Comparison of ENCODE assay signal across 24 mouse cellular contexts in genomic region chr11:65148441-65148840, GRCm38 (mm10). TPM values are rescaled to one million over a fixed set of nuclear protein-coding genes. Genes with fewer than 3 reads are reported as not detected.
A peak's percentile ranks its signal among the peaks of the same experiment; 100 is the strongest.
DNase-seq lines count a peak whose midpoint lies in the region; ATAC-seq lines count a peak whose summit lies in the region.
"Had no signal": no experiment of that assay in that cellular context is flagged by ENCODE, and none has a peak within 500 bp of the region (broad histone marks: within the 10 kb centered on the region; RNA-seq: fewer than 3 reads in every experiment).

No protein-coding gene starts in this region.

- no peak overlapping the region for H3K9ac ChIP-seq in heart, embryonic 11.5 days (ENCODE audit: low read depth, low read length)
- H3K9ac ChIP-seq: embryonic facial prominence, embryonic 13.5 days; embryonic facial prominence, embryonic 15.5 days; forebrain, embryonic 12.5 days had no signal

- no peaks in the 10 kb centered on the region for H3K36me3 ChIP-seq in heart, embryonic 11.5 days (ENCODE audit: control insufficient read depth, insufficient read depth, low read length)
- H3K36me3 ChIP-seq: embryonic facial prominence, embryonic 13.5 days; embryonic facial prominence, embryonic 15.5 days; forebrain, embryonic 10.5 days; forebrain, embryonic 12.5 days had no signal

- H3K27ac ChIP-seq in heart, embryonic 11.5 days (ENCODE audit: low read depth, low read length) = no peak overlapping the region
- H3K27ac ChIP-seq: embryonic facial prominence, embryonic 13.5 days; embryonic facial prominence, embryonic 15.5 days; forebrain, embryonic 10.5 days; forebrain, embryonic 12.5 days had no signal

- peaks cover 22% of the 10 kb centered on the region for H3K4me1 ChIP-seq in heart, embryonic 11.5 days (ENCODE audit: control insufficient read depth, insufficient read depth, low read length)
- H3K4me1 ChIP-seq: embryonic facial prominence, embryonic 13.5 days; embryonic facial prominence, embryonic 15.5 days; forebrain, embryonic 10.5 days; forebrain, embryonic 12.5 days had no signal

- no peaks in the 10 kb centered on the region for H3K27me3 ChIP-seq in heart, embryonic 11.5 days (ENCODE audit: control insufficient read depth, insufficient read depth, low read length)
- H3K27me3 ChIP-seq: embryonic facial prominence, embryonic 13.5 days; embryonic facial prominence, embryonic 15.5 days; forebrain, embryonic 12.5 days had no signal

- WGBS in heart, embryonic 11.5 days (ENCODE audit: insufficient replicate concordance) = 62% methylated on average over 7 of the region's 7 CpGs

- intact Hi-C loops in heart, postnatal 36 days (cut with DNase I) = no loop called here

- no peak for ATAC-seq in heart, embryonic 11.5 days (replicated peaks; ENCODE audit: insufficient number of reproducible peaks, low FRiP score, low TSS enrichment)
- ATAC-seq: forebrain, embryonic 14.5 days; forebrain, embryonic 16.5 days had no signal

- no peaks in the 10 kb centered on the region for H3K9me3 ChIP-seq in heart, embryonic 11.5 days (replicated peaks; ENCODE audit: control insufficient read depth, low read length)
- H3K9me3 ChIP-seq: embryonic facial prominence, embryonic 13.5 days; embryonic facial prominence, embryonic 15.5 days; forebrain, embryonic 10.5 days; forebrain, embryonic 12.5 days had no signal

- peak; percentile 55 for DNase-seq in heart, adult 11 months
- DNase-seq in heart, postnatal 4 days = no peak
- DNase-seq in heart, postnatal 36 days = no peak
- DNase-seq: adrenal gland, adult 8-10 months; adrenal gland, postnatal 14 days; cerebellum, adult 11 months; cerebellum, adult 18-20 months; cerebellum, adult 8-10 months; cerebellum, adult 9-11 months; cerebellum, postnatal 14 days; cerebellum, postnatal 36 days; embryo, embryonic 11 days had no signal

- H3K4me3 ChIP-seq in heart, embryonic 11.5 days (ENCODE audit: low read depth, low read length) = no peak overlapping the region
- H3K4me3 ChIP-seq: embryonic facial prominence, embryonic 13.5 days; embryonic facial prominence, embryonic 15.5 days; erythroblast, embryonic 14.5 days; forebrain, embryonic 10.5 days; forebrain, embryonic 12.5 days had no signal

- 0 out of 2 replicates have a peak overlapping the region, but pooled peaks have one; percentile 15 for H3K4me2 ChIP-seq in heart, embryonic 11.5 days
- H3K4me2 ChIP-seq: embryonic facial prominence, embryonic 13.5 days; embryonic facial prominence, embryonic 15.5 days; forebrain, embryonic 12.5 days had no signal

RNA-seq across cellular contexts. Expression of gene 1700086D15Rik, which starts 11.2 kb away (rescaled TPM):
- under 1 TPM; 0.74 to 0.81 TPM for total RNA-seq in heart, postnatal 4 days (2021)
- 0.43 TPM in 1 of 2 replicates, not detected in the other for polyA plus RNA-seq in heart, embryonic 11.5 days (2014; fragmentation: Nextera tagmentation; extraction: Ambion mirVana)
- total RNA-seq in heart, postnatal 36 days (2021) = not detected
- total RNA-seq: common myeloid progenitor, adult 5-6 weeks; MEL had no signal
- polyA plus RNA-seq: C2C12; embryonic facial prominence, embryonic 11.5 days; embryonic facial prominence, embryonic 13.5 days; embryonic facial prominence, embryonic 15.5 days; erythroblast, embryonic 14.5 days; forebrain, embryonic 10.5 days; forebrain, embryonic 14.5 days; forebrain, embryonic 16.5 days had no signal

RNA-seq across cellular contexts. Expression of gene Arhgap44, which starts 14.3 kb away (rescaled TPM):
- 10 to 100 TPM; 19.9 to 23.7 TPM for total RNA-seq in heart, postnatal 4 days (2021)
- polyA plus RNA-seq in heart, embryonic 11.5 days (2014; fragmentation: Nextera tagmentation; extraction: Ambion mirVana) = 10.1 and 12.4 TPM in 2 replicates
- 10 to 100 TPM; 20.8 to 24.3 TPM for total RNA-seq in heart, postnatal 36 days (2021)
- total RNA-seq: common myeloid progenitor, adult 5-6 weeks; MEL had no signal
- polyA plus RNA-seq: erythroblast, embryonic 14.5 days had no signal
